Mouse (Mus musculus) neural tube, embryonic 15.5 days (tissue): ENCODE results near the gene Hc. TPM values are rescaled to one million over a fixed set of nuclear protein-coding genes. Genes with fewer than 3 reads are reported as not detected.
A peak's percentile ranks its signal among the peaks of the same experiment; 100 is the strongest.

Experiments used
- ATAC-seq: fragments of 200-750 bp; cut with Nextera tagmentation; 2 replicates; pipeline ENCODE4 v1.8.0; 2017; ENCODE audit warnings: mild to moderate bottlenecking, moderate TSS enrichment, moderate library complexity; ENCODE audit not compliant: low FRiP score
- H3K27ac ChIP-seq: fragments of 300-500 bp; sonication (generic); replicated peaks from 2 replicates; pipeline ENCODE4 v1.5.1; 2015; ENCODE audit warnings: mild to moderate bottlenecking, inconsistent platforms
- H3K27me3 ChIP-seq: fragments of 300-500 bp; sonication (generic); replicated peaks from 2 replicates; pipeline ENCODE4 v1.6.1; 2015; ENCODE audit warnings: inconsistent platforms
- H3K36me3 ChIP-seq: fragments of 300-500 bp; sonication (generic); 2 replicates; pipeline ENCODE4 v1.6.1; 2015; ENCODE audit warnings: inconsistent platforms
- H3K4me1 ChIP-seq: fragments of 300-500 bp; sonication (generic); 2 replicates; pipeline ENCODE4 v1.6.1; 2015; ENCODE audit warnings: inconsistent platforms
- H3K4me2 ChIP-seq: fragments of 300-500 bp; sonication (generic); 2 replicates; pipeline ENCODE4 v1.6.1; 2015; ENCODE audit warnings: inconsistent platforms, mild to moderate bottlenecking, moderate library complexity
- H3K4me3 ChIP-seq: fragments of 300-500 bp; sonication (generic); replicated peaks from 2 replicates; pipeline ENCODE4 v1.5.1; 2015; ENCODE audit warnings: mild to moderate bottlenecking, inconsistent platforms
- H3K9ac ChIP-seq: fragments of 300-500 bp; sonication (generic); replicated peaks from 2 replicates; pipeline ENCODE4 v1.6.1; 2015; ENCODE audit warnings: mild to moderate bottlenecking, inconsistent platforms
- H3K9me3 ChIP-seq: fragments of 300-500 bp; sonication (generic); replicated peaks from 2 replicates; pipeline ENCODE4 v1.6.1; 2016; ENCODE audit warnings: inconsistent platforms
- WGBS: fragments of 180-500 bp; shearing (Covaris S2); methylation state at CpG from one replicate; pipeline ENCODE4 v1.1.7; 2015; ENCODE audit warnings: mixed read lengths; 5-methylcytosine and 5-hydroxymethylcytosine counted together
- polyA plus RNA-seq: library from polyadenylated mRNA; unstranded; fragments of >200 nt; fragmentation: Nextera tagmentation; extraction: Ambion mirVana; gene quantifications from 2 replicates; pipeline ENCODE4 v1.2.1, GENCODE M21; 2015

The Hc gene
- polyA plus RNA-seq, 1 experiment from 2014 or later, result 0.61 TPM

GRCm38 (mm10) chr2:35057243-35057642 is 4.0 kb downstream of the Hc start:
- no peaks in the 10 kb centered on the region for H3K4me1 ChIP-seq
- no peak overlapping the region for H3K9ac ChIP-seq
- no peak overlapping the region for H3K4me3 ChIP-seq
- H3K9me3 ChIP-seq, result no peaks in the 10 kb centered on the region
- H3K4me2 ChIP-seq, result no peak overlapping the region
- no peaks in the 10 kb centered on the region for H3K36me3 ChIP-seq
- H3K27ac ChIP-seq, result no peak overlapping the region
- no peaks in the 10 kb centered on the region for H3K27me3 ChIP-seq
- WGBS, result 88% methylated on average over 11 of the region's 11 CpGs
- ATAC-seq, result no peak

- ATAC-seq, result no peak
- no peak overlapping the region for H3K27ac ChIP-seq
- H3K9me3 ChIP-seq, result no peaks in the 10 kb centered on the region
- no peaks in the 10 kb centered on the region for H3K4me1 ChIP-seq
- H3K9ac ChIP-seq, result no peak overlapping the region
- H3K4me3 ChIP-seq, result no peak overlapping the region
- whole genome bisulfite sequencing, result 40% methylated on average over 5 of the region's 5 CpGs
- no peaks in the 10 kb centered on the region for H3K27me3 ChIP-seq
- H3K4me2 ChIP-seq, result no peak overlapping the region
- H3K36me3 ChIP-seq, result no peaks in the 10 kb centered on the region
Observed at GRCm38 (mm10) chr2:35048851-35049250, 12.4 kb downstream of the Hc start.

- ATAC-seq, result no peak
- WGBS, result 77% methylated on average over 2 of the region's 2 CpGs
- no peaks in the 10 kb centered on the region for H3K27me3 ChIP-seq
Observed at GRCm38 (mm10) chr2:35044956-35045355, 16.3 kb downstream of the Hc start.

GRCm38 (mm10) chr2:35038580-35039375 is 22.5 kb downstream of the Hc start:
- Histone ChIP-seq H3K9ac (no peak overlapping the region), H3K27me3 (no peaks in the 10 kb centered on the region), H3K4me2 (no peak overlapping the region), H3K9me3 (0 out of 2 replicates have a peak, but pooled peaks cover 4% of the 10 kb centered on the region), H3K27ac (no peak overlapping the region), H3K36me3 (no peaks in the 10 kb centered on the region), H3K4me1 (no peaks in the 10 kb centered on the region), H3K4me3 (no peak overlapping the region)
- WGBS, result 88% methylated on average over 9 of the region's 9 CpGs
- ATAC-seq, result no peak

More at GRCm38 (mm10) chr2:35044956-35045355, 16.3 kb downstream of the Hc start:
- Histone ChIP-seq H3K27ac (no peak overlapping the region), H3K9me3 (0 out of 2 replicates have a peak, but pooled peaks cover 4% of the 10 kb centered on the region), H3K9ac (no peak overlapping the region), H3K4me2 (no peak overlapping the region), H3K36me3 (no peaks in the 10 kb centered on the region), H3K4me3 (no peak overlapping the region), H3K4me1 (no peaks in the 10 kb centered on the region)

- no peak overlapping the region for H3K9ac ChIP-seq
- H3K36me3 ChIP-seq, result no peaks in the 10 kb centered on the region
- no peaks in the 10 kb centered on the region for H3K27me3 ChIP-seq
- H3K27ac ChIP-seq, result no peak overlapping the region
- no peaks in the 10 kb centered on the region for H3K4me1 ChIP-seq
- no peak overlapping the region for H3K4me3 ChIP-seq
- H3K9me3 ChIP-seq, result no peaks in the 10 kb centered on the region
- no peak for ATAC-seq
- no peak overlapping the region for H3K4me2 ChIP-seq
- WGBS, result 89% methylated on average over 3 of the region's 3 CpGs
Observed at GRCm38 (mm10) chr2:35024646-35025154, 36.5 kb downstream of the Hc start.

- Histone ChIP-seq H3K27me3 (no peaks in the 10 kb centered on the region), H3K4me2 (no peak overlapping the region), H3K9ac (no peak overlapping the region), H3K4me3 (no peak overlapping the region), H3K36me3 (no peaks in the 10 kb centered on the region), H3K9me3 (no peaks in the 10 kb centered on the region), H3K27ac (no peak overlapping the region), H3K4me1 (no peaks in the 10 kb centered on the region)
- WGBS, result 91% methylated on average over 5 of the region's 5 CpGs
- ATAC-seq, result no peak
Observed at GRCm38 (mm10) chr2:35021806-35022205, 39.4 kb downstream of the Hc start.

- no peaks in the 10 kb centered on the region for H3K36me3 ChIP-seq
- H3K27me3 ChIP-seq, result no peaks in the 10 kb centered on the region
- no peak overlapping the region for H3K4me2 ChIP-seq
- 56% methylated on average over 6 of the region's 6 CpGs for WGBS
- H3K4me3 ChIP-seq, result no peak overlapping the region
- ATAC-seq, result no peak
- no peak overlapping the region for H3K27ac ChIP-seq
- H3K4me1 ChIP-seq, result no peaks in the 10 kb centered on the region
- no peaks in the 10 kb centered on the region for H3K9me3 ChIP-seq
- no peak overlapping the region for H3K9ac ChIP-seq
Observed at GRCm38 (mm10) chr2:35015861-35016260, 45.4 kb downstream of the Hc start.

GRCm38 (mm10) chr2:35011649-35012048 is 49.6 kb downstream of the Hc start:
- H3K27ac ChIP-seq, result no peak overlapping the region
- WGBS, result 90% methylated on average over 8 of the region's 8 CpGs
- H3K27me3 ChIP-seq, result no peaks in the 10 kb centered on the region
- no peak overlapping the region for H3K4me2 ChIP-seq
- no peaks in the 10 kb centered on the region for H3K4me1 ChIP-seq
- no peak overlapping the region for H3K9ac ChIP-seq
- no peak for ATAC-seq
- no peak overlapping the region for H3K4me3 ChIP-seq
- H3K9me3 ChIP-seq, result no peaks in the 10 kb centered on the region
- H3K36me3 ChIP-seq, result no peaks in the 10 kb centered on the region

- Histone ChIP-seq H3K27me3 (no peaks in the 10 kb centered on the region), H3K9ac (no peak overlapping the region), H3K36me3 (no peaks in the 10 kb centered on the region), H3K27ac (no peak overlapping the region), H3K4me2 (no peak overlapping the region), H3K9me3 (no peaks in the 10 kb centered on the region), H3K4me3 (no peak overlapping the region), H3K4me1 (peaks cover 4% of the 10 kb centered on the region)
- WGBS, result 87% methylated on average over 9 of the region's 9 CpGs
- no peak for ATAC-seq
Observed at GRCm38 (mm10) chr2:34998956-34999355, 62.3 kb downstream of the Hc start.

- Histone ChIP-seq H3K9me3 (no peaks in the 10 kb centered on the region), H3K36me3 (no peaks in the 10 kb centered on the region), H3K9ac (no peak overlapping the region), H3K4me2 (no peak overlapping the region), H3K27me3 (no peaks in the 10 kb centered on the region), H3K4me3 (no peak overlapping the region), H3K4me1 (peaks cover 16% of the 10 kb centered on the region), H3K27ac (no peak overlapping the region)
- ATAC-seq, result no peak
- 95% methylated on average over 5 of the region's 5 CpGs for WGBS
Observed at GRCm38 (mm10) chr2:34996506-34996905, 64.7 kb downstream of the Hc start.

- Histone ChIP-seq H3K27ac (peak overlapping the region; percentile 37; the same call in 1 of the 2 replicates), H3K4me2 (no peak overlapping the region), H3K36me3 (no peaks in the 10 kb centered on the region), H3K9ac (no peak overlapping the region), H3K4me3 (no peak overlapping the region), H3K27me3 (no peaks in the 10 kb centered on the region), H3K4me1 (peaks cover 16% of the 10 kb centered on the region), H3K9me3 (no peaks in the 10 kb centered on the region)
- peak; percentile 60 for ATAC-seq
- 58% methylated on average over 5 of the region's 5 CpGs for WGBS
Observed at GRCm38 (mm10) chr2:34993696-34994356, 67.4 kb downstream of the Hc start.
